Mouse (Mus musculus) liver, embryonic 14.5 days (tissue): ENCODE measurements around the gene Rag1. TPM values are rescaled to one million over a fixed set of nuclear protein-coding genes. Genes with fewer than 3 reads are reported as not detected.

Experiments
- ATAC-seq: fragments of 200-750 bp; cut with Nextera tagmentation; 2 replicates; pipeline ENCODE4 v1.8.0; 2017; ENCODE audit warnings: moderate number of reproducible peaks, mild to moderate bottlenecking, moderate library complexity; ENCODE audit not compliant: insufficient read depth
- DNase-seq, 3 experiments: peaks; one replicate each; pipeline ENCODE4 v3.0.0-alpha.2; 2012 to 2013; ENCODE audit warnings: low read depth in 3 of 3, low spot score in 3 of 3
- H3K27ac ChIP-seq: fragments of 300-500 bp; sonication (generic); 2 replicates; pipeline ENCODE4 v1.5.1; 2014; ENCODE audit warnings: moderate library complexity, mild to moderate bottlenecking, control low read depth, inconsistent platforms
- H3K27me3 ChIP-seq: fragments of 300-500 bp; sonication (generic); 2 replicates; pipeline ENCODE4 v1.6.1; 2014; ENCODE audit warnings: mild to moderate bottlenecking, low read length, moderate library complexity; ENCODE audit not compliant: control insufficient read depth, insufficient read depth
- H3K36me3 ChIP-seq: fragments of 300-500 bp; sonication (generic); replicated peaks from 2 replicates; pipeline ENCODE4 v1.6.1; 2014; ENCODE audit warnings: low read depth; ENCODE audit not compliant: control insufficient read depth, insufficient read depth
- H3K4me1 ChIP-seq, 2 experiments: fragments of 200-500 bp in 1 of 2; fragments of 300-500 bp in 1 of 2; sonication (generic) in 1 of 2; replicated peaks; 2 replicates each; pipeline ENCODE4 v1.6.1; 2012 to 2014; ENCODE audit warnings: antibody characterized with exemption in 1 of 2, inconsistent platforms in 1 of 2, low read length in 1 of 2; ENCODE audit not compliant: control insufficient read depth in 2 of 2, insufficient read depth in 2 of 2
- H3K4me2 ChIP-seq: fragments of 300-500 bp; sonication (generic); 2 replicates; pipeline ENCODE4 v1.6.1; 2014; ENCODE audit warnings: low read depth, mild to moderate bottlenecking, control low read depth, moderate library complexity
- H3K4me3 ChIP-seq, 2 experiments: fragments of 200-500 bp in 1 of 2; fragments of 300-500 bp in 1 of 2; sonication (generic) in 1 of 2; 2 replicates each; pipeline ENCODE4 v1.5.1; 2012 to 2014; ENCODE audit warnings: low read depth in 2 of 2, low read length in 2 of 2, mild to moderate bottlenecking in 2 of 2, control low read depth in 1 of 2, inconsistent platforms in 1 of 2, moderate library complexity in 1 of 2; ENCODE audit not compliant: insufficient read depth in 1 of 2
- H3K9ac ChIP-seq: fragments of 300-500 bp; sonication (generic); replicated peaks from 2 replicates; pipeline ENCODE4 v1.6.1; 2014; ENCODE audit warnings: mild to moderate bottlenecking, control low read depth, moderate library complexity
- H3K9me3 ChIP-seq: fragments of 300-500 bp; sonication (generic); 2 replicates; pipeline ENCODE4 v1.6.1; 2016; ENCODE audit warnings: low read length, mixed read lengths; ENCODE audit not compliant: control insufficient read depth
- CTCF ChIP-seq: IDR thresholded peaks from 2 replicates; pipeline ENCODE4 v1.5.1; 2016; ENCODE audit warnings: antibody characterized with exemption, low read depth, control low read depth
- EP300 ChIP-seq: IDR thresholded peaks from 2 replicates; pipeline ENCODE4 v1.6.1; 2016; ENCODE audit warnings: antibody characterized with exemption, low read depth
- WGBS: fragments of 180-500 bp; shearing (Covaris S2); extraction: QIAGEN DNeasy Blood & Tissue Kit; methylation state at CpG from one replicate; pipeline ENCODE4 v1.1.7; 2014; ENCODE audit not compliant: insufficient replicate concordance; 5-methylcytosine and 5-hydroxymethylcytosine counted together
- polyA plus RNA-seq, 2 experiments: library from polyadenylated mRNA; depleted of rRNA in 1 of 2; stranded (reverse) in 1 of 2; unstranded in 1 of 2; fragments of >200 nt; fragmentation: Nextera tagmentation in 1 of 2; extraction: Ambion mirVana in 1 of 2; gene quantifications; 2 replicates each; pipeline versions ENCODE4 v1.2.1 to v1.2.3; 2012 to 2014

Rag1 gene
- polyA plus RNA-seq, 2 experiments = 0.19 to 0.32 TPM

DNA sequence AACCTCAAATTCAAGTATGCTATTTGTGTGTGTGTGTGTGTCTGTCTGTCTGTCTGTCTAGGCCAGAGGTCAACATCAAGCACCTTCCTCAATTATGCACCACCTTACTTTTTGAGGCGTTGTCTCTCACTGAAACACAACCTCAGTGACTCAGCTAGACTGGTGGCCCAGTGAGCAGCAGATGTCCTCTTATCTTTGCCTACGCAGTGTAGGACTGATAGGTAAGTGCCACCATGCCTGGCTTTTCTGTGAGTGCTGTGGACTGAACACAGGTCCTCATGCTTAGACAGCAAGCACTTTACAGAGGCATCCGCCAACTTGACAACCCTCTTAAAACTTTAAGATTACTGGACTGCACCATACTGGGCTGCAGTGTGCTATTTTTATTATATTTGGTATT lies 19.4 kb upstream of the Rag1 start:
- H3K4me3 ChIP-seq = no peak overlapping the region
- H3K4me2 ChIP-seq = no peak overlapping the region
- no peaks in the 10 kb centered on the region for H3K27me3 ChIP-seq
- H3K27ac ChIP-seq = no peak overlapping the region
- WGBS = 55% methylated on average over 3 of the region's 3 CpGs
- no peak for DNase-seq
- no peaks in the 10 kb centered on the region for H3K36me3 ChIP-seq
- ATAC-seq = no peak
- TF ChIP-seq EP300 = no peak
- no peaks in the 10 kb centered on the region for H3K4me1 ChIP-seq
- H3K9ac ChIP-seq = no peak overlapping the region
- no peaks in the 10 kb centered on the region for H3K9me3 ChIP-seq

DNA sequence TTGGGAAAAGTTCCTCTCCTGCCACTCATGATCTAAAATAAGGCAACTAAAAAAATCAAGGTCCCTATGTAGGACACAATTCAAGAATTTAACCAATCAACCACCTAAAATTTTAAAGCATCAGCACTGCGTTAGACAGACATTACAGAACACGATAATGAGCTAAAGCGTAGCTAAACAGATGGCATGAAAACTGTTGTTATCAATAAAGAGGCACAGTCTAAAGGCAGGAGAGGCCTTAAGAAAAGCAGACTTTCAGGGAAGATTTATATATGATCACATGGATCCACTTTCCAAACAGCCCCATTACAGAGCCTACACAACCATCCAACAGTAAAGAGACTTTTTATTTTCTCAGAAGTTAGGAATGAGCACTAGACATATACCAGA lies 16.4 kb upstream of the Rag1 start:
- Histone ChIP-seq H3K4me1 (no peaks in the 10 kb centered on the region), H3K9me3 (no peaks in the 10 kb centered on the region), H3K4me3 (no peak overlapping the region), H3K4me2 (no peak overlapping the region), H3K27ac (no peak overlapping the region), H3K9ac (no peak overlapping the region), H3K36me3 (no peaks in the 10 kb centered on the region), H3K27me3 (no peaks in the 10 kb centered on the region)
- DNase-seq = no peak
- no peak for ATAC-seq
- TF ChIP-seq EP300 (no peak), CTCF (no peak)
- WGBS = 81% methylated on average over 3 of the region's 3 CpGs

DNA sequence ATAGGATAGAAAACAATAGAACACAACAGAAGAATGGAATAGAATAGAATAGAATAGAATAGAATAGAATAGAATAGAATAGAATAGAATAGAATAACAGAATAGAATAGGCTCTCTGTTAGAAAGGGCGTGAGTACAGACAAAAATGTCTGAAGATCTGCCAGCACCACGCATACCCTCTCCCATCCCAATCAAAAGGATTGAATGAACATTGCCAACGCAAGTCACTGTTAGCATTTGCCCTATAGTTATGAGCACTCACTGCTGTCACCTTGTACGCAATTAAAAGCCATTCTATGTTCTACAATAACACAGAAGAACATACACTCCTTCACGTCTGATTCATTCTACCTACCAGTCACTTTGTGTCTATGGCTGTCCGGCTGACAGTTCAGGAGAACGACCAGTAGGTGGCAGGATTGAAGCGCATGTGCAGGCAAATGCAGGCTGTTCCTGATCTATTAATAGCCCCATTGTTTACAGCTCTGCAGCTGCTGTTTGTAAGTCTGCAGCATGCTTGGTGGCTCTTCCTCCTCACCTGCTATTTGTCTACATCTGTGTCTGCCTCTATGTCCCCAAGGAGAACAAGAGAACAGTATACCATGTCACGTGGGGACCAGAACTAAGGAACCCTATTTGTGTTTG lies 15.9 kb upstream of the Rag1 start:
- DNase-seq (peak; percentile 20 to 29 (median 28)), ATAC-seq (no peak)
- TF ChIP-seq EP300 (no peak), CTCF (peak; percentile 91)
- no peaks in the 10 kb centered on the region for H3K27me3 ChIP-seq
- H3K4me1 ChIP-seq = no peaks in the 10 kb centered on the region
- H3K9me3 ChIP-seq = no peaks in the 10 kb centered on the region
- no peak overlapping the region for H3K9ac ChIP-seq
- H3K4me3 ChIP-seq = no peak overlapping the region
- H3K36me3 ChIP-seq = no peaks in the 10 kb centered on the region
- no peak overlapping the region for H3K4me2 ChIP-seq
- no peak overlapping the region for H3K27ac ChIP-seq
- 21% methylated on average over 9 of the region's 9 CpGs for WGBS

DNA sequence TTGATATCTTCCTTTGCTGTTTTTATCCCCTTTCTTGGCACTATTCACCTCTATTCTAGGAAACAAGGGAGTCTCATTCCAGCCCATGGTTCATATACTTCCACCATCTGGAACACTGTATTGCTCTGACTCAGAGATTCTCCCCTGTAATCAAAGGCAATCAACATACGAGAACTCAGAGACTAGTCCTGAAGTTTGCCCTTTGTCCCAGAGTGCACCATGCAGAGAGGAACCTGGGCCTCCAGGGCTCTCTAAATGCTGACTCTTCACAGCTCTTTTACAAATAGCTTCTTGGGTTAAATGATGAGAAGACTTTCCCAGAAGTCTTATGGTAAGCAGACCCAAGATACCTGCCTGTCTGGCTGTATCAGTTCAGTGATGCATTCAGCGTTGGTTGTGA lies 11.2 kb upstream of the Rag1 start:
- DNase-seq (no peak), ATAC-seq (no peak)
- no peak overlapping the region for H3K4me3 ChIP-seq
- no peaks in the 10 kb centered on the region for H3K27me3 ChIP-seq
- no peak overlapping the region for H3K27ac ChIP-seq
- WGBS = 69% methylated on average over 2 of the region's 2 CpGs
- H3K4me1 ChIP-seq = no peaks in the 10 kb centered on the region
- no peak overlapping the region for H3K4me2 ChIP-seq
- no peak overlapping the region for H3K9ac ChIP-seq
- TF ChIP-seq CTCF = no peak
- no peak for TF ChIP-seq EP300
- no peaks in the 10 kb centered on the region for H3K36me3 ChIP-seq
- H3K9me3 ChIP-seq = no peaks in the 10 kb centered on the region

DNA sequence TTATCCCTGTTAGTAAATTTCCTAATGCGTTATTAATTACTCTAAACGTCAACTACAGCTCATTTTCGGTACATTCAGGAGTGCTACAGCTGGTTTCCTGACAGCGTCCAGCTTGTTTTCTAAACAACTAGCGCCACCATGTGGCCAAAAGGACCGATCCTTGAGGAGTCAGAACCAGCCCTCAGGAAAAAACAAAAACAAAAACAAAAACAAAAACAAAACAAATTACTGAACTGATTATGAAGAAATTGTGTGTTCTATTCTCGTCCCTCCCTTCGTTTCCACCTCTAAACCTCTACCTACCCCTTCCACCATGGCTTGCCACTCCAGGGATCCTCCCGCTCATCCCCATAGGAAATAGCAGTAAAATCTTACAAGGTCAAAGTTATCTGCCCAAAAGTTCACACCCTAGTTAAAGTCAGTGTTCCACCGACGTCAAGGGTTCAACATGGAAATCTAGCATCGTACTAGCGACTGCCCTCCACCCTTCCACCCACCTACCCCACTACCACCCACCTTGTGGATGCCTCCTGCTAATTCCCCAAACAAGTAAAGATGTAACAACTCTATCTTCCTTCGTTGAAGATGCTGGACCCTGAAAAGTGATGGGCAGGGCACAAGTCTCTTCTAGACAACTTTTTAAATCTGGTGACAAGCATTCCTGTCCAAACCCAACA lies 3.8 kb upstream of the Rag1 start:
- ATAC-seq (no peak), DNase-seq (peak; percentile 28 to 45 (median 39))
- Histone ChIP-seq H3K27me3 (no peaks in the 10 kb centered on the region), H3K9me3 (no peaks in the 10 kb centered on the region), H3K9ac (no peak overlapping the region), H3K27ac (no peak overlapping the region), H3K4me1 (peaks cover 0 to 2% of the 10 kb centered on the region in 2 experiments; a peak in 1 of 4 replicates), H3K36me3 (no peaks in the 10 kb centered on the region), H3K4me2 (peak overlapping the region; percentile 49), H3K4me3 (no peak overlapping the region)
- 13% methylated on average over 14 of the region's 14 CpGs for WGBS
- TF ChIP-seq EP300 = no peak
- peak; percentile 60 for TF ChIP-seq CTCF
